Mouse (Mus musculus): ENCODE measurements at regions not wholly inside any gene's neighbourhood (a gene's known extent, or its start where the extent isn't known, plus 50 kb on each side); places are given as distances from the start of the nearest gene placed in this dataset.

DNA sequence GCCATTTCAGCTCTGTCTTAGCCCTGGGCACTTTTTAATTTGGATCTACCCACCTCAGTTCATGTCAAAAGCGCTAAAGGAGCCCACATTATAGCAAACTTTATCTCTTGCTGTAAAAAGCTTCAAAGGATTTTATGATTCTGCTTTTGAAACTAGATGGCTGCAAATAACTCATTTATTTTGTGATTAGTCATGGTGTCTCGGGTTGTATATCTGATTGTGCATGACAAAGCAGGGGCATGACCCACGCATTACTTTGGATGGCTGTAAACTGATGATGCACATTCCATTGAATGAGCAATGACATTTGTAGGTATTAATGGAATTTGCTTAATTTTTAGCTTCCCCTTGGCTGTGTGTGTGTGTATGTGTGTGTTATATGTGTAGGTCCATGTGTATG lies 249.4 kb upstream of the Habp2 start:
- intact Hi-C loops (cut with DNase I): no loop called here
- DNase-seq (ENCODE audit: low spot score): no peak

DNA sequence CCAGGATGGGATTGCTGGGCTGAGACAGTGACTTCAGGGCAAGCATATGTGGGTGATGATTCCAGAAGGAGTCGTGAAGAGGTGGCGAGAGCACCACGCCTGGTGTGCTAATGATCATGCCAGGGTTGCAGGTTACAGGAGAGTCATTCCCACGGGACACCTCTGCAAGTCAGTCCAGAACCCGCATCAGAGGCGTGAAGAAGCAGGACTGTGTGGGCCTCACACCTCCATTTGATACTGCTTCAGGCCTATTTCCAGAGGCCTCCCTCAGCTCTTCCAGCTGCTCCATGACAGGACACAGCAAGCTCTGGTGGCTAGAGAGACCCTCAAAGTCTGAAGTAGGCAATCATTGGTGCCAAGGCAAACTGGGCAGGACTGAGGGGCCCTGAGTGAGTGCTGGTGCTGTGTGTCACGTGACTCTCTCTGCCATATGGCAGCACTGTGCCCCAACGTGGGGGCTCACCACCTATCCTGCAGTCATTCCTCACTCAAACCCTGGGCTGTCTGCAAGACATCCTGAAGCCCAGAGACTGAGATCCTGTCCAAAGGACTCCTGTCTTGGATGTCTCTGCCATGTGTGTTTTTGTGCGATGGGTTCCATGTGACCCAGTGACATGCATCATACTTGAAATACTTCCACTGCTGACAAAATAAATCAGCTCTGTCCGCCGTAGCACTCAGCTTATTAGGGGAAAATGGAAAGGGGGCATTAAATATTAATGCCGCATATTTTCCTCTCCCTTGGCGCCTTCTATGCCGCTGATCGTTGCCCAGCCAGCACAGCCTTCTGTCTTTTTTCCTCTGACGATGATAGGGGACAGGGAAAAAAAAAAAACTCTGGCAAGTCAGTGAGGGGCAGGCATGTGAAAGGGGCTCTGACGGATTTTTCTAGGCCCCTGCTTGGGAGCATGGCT lies 247.6 kb upstream of the Habp2 start:
- intact Hi-C loops (cut with DNase I): no loop called here
- no peak for DNase-seq (ENCODE audit: low spot score)

DNA sequence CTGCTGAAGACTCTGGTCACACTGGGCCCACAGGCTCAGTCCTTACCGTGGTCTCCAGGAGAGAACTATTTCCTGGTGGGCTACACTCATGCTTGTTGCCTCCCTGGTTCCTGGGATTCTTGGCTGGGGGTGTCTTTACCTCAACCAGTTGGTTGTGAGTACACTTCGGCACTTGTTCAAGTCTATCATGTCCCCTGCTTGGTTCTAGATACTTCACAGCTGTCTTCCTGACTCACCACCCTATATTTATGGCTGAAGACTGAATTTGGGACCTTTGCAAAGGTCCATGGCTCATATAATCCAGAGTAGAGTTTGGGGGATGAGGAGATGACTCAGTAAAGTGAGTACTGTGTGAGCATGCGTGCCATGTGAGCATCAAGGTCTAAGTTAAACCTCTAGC lies 245.0 kb upstream of the Habp2 start:
- intact Hi-C loops (cut with DNase I): no loop called here
- no peak for DNase-seq (ENCODE audit: low spot score)

DNA sequence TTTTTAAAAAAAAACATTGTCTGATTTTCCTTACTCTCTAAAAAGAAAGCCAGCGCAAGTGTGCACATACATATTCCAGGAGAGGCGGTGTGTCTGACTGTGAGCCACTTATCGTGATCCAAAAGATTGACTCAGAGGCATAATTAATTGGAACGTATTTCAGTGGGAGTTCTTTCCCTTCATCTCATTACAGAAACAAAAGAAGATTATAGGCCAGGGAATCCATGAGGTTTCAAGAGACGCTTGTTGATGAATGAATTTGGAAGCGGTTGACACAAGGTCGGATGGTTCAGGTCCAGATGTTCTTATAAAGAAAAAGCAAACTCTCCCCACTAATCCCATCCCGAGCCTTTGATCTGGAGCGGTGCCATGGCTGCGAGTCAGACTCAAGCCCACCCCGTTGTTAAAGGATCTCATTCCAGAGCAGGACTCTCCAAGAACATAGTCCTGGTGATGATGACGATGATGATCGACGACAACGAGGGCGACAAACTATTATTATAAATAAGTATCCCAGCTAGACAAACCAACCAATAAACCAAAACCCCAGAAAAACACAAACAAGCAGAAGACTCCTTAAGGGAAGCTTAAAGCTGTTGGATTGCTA lies 240.1 kb upstream of the Habp2 start:
- no peak for DNase-seq (ENCODE audit: low spot score)
- intact Hi-C loops (cut with DNase I): no loop called here

DNA sequence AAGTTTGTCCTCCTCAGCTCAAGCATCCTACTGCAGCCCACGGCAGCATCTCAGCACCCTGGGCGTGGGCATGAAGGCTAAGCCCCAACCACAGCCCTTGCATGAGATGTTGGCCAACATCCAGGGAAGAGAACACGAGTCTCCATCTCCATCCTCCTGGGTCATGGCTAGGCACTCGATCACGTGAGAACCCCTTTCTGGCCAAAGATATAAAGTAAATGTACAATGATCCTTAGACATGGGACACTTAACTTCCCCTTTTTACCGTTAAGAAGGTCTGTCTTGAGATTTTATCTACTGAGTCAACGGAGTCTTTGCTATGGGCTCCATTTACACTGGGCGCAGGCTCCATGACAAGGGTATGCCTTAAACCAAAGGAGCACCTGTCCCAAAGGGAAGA lies 232.8 kb upstream of the Habp2 start:
- intact Hi-C loops (cut with DNase I): no loop called here
- no peak for DNase-seq (ENCODE audit: low spot score)

DNA sequence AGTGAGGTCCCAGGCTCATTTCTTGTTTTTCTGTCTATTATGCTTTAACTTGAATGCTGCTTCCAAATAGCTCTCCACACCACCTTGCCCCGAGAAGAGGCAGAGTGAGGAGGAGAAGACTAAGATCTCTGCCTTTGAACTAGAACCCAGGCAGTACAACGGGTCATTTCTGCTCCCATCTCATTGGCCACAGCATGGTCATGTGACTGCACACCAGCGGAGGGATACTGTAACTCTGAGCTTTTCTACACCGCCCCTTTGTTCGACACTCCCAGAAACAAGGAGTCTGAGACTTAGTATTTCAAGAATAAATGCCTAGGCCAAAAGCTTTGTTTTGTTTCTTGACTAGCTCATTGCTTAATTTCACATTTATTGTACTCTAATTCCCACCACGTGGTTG lies 230.5 kb upstream of the Habp2 start:
- intact Hi-C loops (cut with DNase I): no loop called here
- DNase-seq (ENCODE audit: low spot score): no peak

DNA sequence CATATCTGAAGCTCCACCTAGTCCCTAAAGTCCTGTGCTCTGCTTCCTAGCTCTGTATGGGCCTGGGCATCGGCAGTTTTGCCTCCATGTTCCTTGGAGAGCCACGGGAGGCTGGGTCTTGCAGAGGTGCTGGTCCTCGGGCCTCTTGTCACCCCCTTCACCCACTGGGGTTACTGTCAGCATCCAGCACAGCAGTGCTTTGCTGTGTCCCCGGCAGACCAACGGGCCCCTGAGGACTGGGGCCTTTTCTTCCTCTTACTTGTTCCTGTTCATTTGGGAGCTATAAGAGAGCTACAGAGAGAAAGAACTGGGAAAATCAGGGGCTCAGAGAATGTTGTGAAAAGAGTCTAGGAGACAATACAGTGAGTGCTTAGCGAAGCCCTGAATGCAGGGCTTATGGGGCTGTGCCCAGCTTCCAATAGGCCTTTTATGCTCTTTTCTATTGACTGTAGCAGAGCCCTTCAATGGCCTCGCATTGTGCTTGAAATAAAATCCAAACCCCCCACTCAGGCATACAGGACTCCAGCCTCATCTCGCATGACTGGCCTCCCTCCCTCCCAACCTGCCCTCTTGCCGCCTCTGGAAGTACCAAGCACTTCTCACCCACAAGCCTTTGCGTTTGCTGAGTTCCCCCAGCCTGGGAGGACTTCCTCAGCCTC lies 224.9 kb upstream of the Habp2 start:
- intact Hi-C loops (cut with DNase I): no loop called here
- no peak for DNase-seq (ENCODE audit: low spot score)

DNA sequence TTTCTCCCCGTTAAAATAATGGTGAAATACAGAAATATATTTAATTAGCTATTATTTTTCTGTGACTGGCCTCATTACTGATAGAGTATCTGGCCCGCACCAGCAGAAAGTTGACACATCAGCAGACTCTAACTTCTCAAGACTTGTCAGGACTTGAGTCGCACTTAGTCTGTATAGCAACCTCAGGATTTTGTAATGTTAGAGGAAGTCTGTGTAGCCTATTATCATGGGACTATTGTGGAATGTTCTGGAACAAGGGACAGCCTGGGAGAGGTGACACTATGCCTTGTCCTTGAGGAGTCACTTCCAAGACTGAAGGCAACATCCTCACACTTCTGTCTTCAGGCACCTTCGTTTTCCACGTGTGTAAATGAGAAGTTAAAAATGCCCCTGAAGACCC lies 223.8 kb upstream of the Habp2 start:
- intact Hi-C loops (cut with DNase I): no loop called here
- DNase-seq (ENCODE audit: low spot score): no peak

DNA sequence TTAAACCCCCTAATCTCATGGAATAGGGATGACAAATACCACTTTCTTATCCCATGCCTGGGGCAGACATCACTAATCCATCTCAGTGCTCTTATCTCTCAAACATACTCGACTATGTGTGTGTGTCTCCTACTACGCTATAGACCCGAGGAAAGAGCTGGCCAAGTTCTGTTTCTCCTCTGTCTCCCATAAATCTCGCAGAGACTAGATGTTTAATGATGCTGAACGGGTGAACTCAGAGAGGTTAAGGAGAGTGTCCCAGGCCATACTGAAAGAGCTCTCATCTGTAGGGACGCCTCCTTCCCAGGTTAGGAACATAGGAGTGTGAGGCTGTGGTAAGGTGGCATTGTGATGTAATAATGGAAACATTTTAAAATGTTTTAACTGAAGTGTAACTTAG lies 221.2 kb upstream of the Habp2 start:
- intact Hi-C loops (cut with DNase I): no loop called here
- no peak for DNase-seq (ENCODE audit: low spot score)

DNA sequence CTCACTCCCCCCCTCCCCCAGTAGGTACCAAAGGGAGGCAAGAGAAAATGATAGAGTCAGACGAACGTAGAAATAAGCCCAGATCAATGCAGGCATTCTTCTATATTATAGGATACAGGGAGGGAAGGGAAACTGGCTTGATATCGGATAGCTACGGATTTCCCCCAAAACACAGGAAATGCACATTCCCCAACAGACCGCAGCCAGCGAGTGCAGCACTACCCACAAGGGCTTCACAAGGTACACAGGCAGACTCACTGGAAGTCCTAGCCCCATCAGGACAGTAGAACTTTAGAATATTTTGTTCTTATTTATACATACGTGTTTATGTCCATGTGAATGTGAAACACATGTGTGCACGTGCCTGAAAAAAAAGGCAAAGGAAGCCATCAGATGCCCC lies 218.8 kb upstream of the Habp2 start:
- DNase-seq (ENCODE audit: low spot score): no peak
- intact Hi-C loops (cut with DNase I): no loop called here

DNA sequence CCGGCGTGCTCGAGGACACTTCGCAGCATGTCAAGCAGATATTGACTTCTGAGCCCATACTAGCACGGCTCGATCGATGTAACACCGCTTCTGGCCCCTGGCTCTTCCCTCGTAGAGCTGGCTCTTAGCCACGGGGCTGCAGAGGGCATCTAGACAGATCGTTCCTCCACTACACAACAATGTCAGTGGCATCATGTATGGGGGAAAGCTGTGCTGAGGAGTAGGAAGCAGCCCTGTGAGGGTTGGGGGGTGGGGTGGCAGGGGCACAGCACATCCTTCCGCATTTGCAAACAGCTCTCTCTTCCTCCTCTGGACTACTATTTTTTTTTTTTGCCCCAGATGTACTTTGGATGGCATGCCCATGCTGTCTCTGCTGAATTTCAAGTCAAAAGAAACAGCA lies 218.1 kb upstream of the Habp2 start:
- no peak for DNase-seq (ENCODE audit: low spot score)
- intact Hi-C loops (cut with DNase I): no loop called here

DNA sequence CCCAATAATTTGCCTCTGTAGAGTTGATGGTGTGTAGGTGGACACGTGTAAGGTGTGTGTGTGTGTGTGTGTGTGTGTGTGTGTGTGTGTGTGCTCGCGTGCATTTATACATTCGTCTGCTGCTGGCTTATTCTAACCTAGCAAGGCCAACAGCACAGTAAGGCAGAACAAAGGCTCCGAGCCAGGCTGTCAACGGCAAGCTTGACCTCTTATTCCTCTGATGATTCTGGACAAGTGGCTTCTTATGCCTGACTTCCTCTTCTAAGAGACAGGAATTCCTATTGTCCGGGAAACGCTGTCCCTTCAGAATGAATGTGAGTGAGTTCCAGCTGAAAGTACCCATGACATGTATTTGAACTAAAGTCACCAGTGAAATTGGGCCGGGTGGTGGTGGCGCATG lies 217.7 kb upstream of the Habp2 start:
- intact Hi-C loops (cut with DNase I): no loop called here
- DNase-seq (ENCODE audit: low spot score): no peak

DNA sequence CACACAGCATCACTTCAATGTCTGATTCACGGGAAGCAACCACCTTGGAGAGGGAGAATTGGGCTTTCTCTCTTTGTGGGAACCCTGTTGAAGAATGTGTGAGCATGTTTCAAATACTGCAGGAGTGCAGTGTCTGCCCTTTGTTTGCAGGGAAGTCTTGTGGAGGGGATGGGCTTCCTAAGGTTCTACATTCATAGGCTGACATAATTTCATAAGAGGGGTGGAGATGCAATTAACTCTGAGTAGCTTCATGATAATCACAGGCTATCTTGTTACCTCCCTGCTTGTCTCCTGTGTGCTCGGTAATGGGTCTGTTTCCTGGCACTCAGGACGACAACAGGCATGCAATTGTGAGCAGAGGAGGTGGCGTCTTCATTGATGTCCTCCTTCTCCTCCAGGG lies 215.6 kb upstream of the Habp2 start:
- no peak for DNase-seq (ENCODE audit: low spot score)
- intact Hi-C loops (cut with DNase I): no loop called here

DNA sequence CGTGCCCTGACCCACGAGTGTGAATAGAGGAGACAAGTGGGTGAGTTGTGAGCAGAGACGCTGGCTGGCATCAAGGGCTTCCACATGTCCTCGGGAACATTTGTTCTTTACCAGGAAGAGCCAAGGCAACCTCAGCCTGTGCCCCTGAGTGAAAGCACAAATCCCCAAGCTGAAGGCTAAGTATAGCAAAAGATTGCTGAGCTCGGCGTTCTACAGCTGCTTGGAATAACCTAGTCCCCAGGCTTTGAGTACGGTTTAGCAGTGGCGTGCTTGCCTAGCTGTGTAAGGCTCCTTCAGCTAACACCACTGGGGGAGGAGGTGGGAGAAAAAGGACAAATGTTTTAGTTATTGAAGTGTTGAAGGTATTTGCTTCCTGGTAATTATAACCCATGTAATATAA lies 210.8 kb upstream of the Habp2 start:
- intact Hi-C loops (cut with DNase I): no loop called here
- no peak for DNase-seq (ENCODE audit: low spot score)

DNA sequence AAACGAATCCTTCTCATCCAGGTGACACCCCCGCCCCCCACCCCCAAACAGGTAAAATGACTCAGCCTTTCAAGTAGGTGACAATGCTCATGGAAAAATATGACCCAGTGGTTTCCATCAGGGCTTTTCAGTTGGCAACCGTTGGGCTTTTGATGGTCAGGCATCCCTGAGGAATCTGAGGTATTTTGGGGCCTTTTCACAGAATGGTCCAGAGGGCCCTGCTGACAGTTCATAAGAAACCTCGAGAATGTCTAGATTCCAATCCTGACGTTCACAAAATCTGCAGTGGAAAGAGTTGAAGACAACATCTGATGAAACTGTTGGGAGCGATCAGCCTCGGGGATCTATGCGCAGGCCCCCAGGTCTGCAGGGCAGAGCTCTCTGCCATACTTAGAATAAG lies 209.4 kb upstream of the Habp2 start:
- no peak for DNase-seq (ENCODE audit: low spot score)
- intact Hi-C loops (cut with DNase I): no loop called here

DNA sequence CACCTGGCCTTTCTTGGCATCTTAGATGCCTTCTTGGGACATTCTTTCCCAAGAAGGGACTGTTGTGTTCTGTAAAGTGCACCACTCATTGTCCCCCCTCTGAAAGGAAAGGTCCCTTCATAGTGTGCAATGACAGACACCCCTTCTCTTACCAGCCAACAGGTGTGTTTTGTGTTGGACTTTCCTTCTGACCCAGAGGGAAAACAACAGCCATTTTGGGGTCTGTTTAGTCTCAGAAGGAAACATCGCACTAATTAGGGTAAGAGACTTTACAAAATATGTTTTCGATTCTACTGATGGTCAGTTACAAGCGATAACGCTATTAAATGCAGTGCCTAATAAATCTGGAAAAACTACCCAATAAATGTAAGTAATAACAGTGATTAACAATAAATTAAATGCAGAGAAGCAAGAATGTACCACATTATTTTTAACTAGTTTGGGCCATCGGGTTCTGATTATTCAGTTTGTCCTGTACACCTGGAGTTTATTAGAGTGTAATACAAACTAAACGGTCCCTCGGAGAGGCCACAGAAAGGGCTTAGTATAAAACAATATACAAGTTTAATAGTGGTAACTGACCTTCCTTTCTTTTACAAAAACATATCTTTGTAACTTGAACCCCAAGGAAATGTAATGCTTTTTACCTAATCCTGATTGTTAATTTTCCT lies 200.4 kb upstream of the Habp2 start:
- no peak for DNase-seq (ENCODE audit: low spot score)
- intact Hi-C loops (cut with DNase I): no loop called here

DNA sequence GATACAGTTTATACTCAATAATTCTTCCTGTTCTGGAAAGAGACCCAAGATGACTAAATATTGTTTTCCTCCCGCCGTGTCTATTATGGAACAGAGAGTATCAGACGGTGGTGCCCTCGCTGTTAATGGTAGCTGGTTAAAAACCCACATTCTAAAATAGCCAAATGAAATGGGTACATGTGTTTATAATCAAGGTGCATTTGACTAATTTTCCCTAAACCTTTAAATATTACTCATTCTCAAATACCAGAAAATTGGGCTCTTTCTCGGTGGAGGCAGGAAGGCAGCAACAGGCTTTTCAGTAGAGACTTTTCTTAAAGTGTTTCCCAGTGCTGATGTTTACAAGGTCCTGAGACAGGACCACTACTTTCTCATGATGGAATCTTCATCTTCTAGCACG lies 199.8 kb upstream of the Habp2 start:
- intact Hi-C loops (cut with DNase I): no loop called here
- no peak for DNase-seq (ENCODE audit: low spot score)

DNA sequence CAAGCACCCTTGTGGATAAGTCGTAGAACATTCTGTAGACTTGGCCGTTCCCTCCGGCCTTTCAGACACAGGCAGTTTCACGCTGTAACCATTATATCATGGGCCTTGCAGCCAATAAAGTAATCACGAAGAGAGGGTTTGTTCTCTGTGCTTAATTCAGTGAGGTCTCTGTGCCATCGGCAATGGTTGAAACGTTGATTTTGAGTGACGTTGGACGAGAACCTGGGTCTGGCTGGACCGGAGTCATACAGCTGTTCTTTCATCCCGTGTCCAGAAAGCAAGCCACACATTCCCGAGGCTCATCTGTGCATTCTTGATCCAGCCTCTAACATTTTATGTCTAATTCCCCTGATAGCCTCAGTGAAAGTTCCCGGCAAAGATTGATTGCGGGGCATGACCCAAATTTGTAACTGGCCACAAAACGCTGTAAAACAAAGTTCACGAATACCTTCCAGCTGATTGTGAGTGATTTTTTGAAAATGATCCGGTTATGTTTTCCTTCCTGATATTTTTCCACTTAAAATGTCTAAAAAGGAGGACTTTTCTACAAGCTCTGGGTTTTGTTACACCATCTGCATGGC lies 197.1 kb upstream of the Habp2 start:
- no peak for DNase-seq (ENCODE audit: low spot score)
- intact Hi-C loops (cut with DNase I): no loop called here

DNA sequence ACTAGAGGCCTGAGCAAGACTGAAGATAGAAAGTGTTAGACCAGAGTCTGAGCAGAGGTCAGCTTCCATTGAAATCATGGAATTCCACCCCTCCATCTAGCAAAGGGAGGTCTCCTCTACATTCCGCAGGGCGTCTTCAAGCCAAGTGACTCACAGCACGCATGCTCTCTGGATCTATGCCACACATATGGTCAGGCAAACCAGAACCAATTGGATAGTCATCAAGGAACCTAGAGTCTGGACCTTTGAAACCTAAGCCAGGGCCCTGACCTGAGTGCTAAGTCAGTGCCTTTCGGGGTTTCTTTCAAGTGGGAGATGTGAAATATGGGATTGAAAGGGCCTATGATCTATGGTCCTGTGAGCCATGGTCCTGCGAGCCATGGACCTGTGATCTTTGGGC lies 195.4 kb upstream of the Habp2 start:
- intact Hi-C loops (cut with DNase I): no loop called here
- DNase-seq (ENCODE audit: low spot score): no peak

DNA sequence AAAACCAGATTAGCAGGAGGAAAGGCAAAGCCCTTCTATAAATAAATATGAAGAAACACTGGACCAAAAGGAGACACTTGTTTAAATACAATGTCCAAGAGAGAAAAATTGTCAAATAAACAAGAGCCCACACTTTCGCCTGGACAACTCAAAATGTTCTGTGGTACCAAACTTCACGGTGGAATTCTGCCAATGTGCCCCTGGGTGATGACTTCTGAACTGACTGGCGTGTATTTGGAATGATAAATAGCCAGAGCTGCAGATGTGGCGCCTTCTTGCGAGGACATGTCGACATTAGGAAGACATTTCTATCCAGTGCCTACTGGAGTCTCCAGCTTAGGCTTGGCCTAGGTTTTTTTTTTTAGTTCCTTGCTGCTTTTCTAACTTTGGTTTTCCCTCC lies 191.1 kb upstream of the Habp2 start:
- intact Hi-C loops (cut with DNase I): no loop called here
- no peak for DNase-seq (ENCODE audit: low spot score)

DNA sequence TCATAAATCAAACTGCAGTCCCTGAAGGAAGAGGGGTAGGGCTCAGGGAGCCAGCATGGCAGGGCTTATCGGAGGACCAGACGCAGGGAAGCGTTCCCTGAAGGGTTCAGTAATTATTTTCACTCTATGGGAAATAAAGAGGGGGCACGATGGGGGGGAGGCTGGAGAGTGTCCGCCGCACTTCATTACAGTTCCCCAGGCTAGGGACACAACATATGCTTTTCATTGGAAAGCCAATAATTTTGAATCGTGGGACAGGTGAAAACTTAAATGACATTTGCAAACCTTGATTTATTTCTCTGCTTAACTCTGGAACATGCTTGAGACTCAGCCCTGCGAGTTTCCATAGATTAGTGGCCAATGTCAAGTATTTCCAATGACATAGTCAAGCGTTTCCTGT lies 187.2 kb upstream of the Habp2 start:
- no peak for DNase-seq (ENCODE audit: low spot score)
- intact Hi-C loops (cut with DNase I): no loop called here

Data from heart, postnatal 25 days (tissue).